ENCODE assay signal across 25 mouse cellular contexts in the genomic region with DNA sequence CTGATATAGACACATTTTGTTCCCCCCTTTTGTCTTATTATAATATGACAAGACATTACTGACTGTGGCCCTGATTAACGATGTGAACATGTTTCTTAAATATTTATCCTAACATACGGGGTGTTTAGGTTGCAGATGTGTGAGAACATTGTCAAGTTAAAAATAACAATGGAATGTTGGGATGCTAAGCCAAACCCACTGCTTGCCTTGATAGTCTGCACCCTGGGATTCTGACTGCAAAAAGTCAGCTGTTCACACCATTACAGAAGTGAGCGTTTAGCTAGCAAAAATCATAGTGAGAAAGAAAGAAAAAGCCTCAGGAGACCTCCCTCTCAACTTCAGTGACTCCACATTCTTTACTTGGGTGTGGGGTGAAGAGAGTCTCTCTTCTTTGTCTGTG. TPM values are rescaled to one million over a fixed set of nuclear protein-coding genes. Genes with fewer than 3 reads are reported as not detected.
"Had no signal": no experiment of that assay in that cellular context is flagged by ENCODE, and none has a peak within 500 bp of the region (broad histone marks: within the 10 kb centered on the region; RNA-seq: fewer than 3 reads in every experiment).

No protein-coding gene starts in this region.

- H3K4me1 ChIP-seq: midbrain, embryonic 12.5 days; midbrain, embryonic 15.5 days had no signal

- DNase-seq: kidney, adult 18-20 months; kidney, adult 9 months; kidney, postnatal 10 days; kidney, postnatal 36 days; layer of hippocampus, postnatal 36 days; liver, embryonic 13.5 days; thymus, postnatal 25 days had no signal

- H3K36me3 ChIP-seq: liver, embryonic 13.5 days; midbrain, embryonic 12.5 days; midbrain, embryonic 15.5 days; neural tube, embryonic 13.5 days had no signal

- ATAC-seq: intestine, embryonic 16.5 days; midbrain, embryonic 15.5 days had no signal

- H3K27me3 ChIP-seq: liver, embryonic 13.5 days; midbrain, embryonic 12.5 days; midbrain, embryonic 15.5 days; neural tube, embryonic 13.5 days had no signal

- H3K9ac ChIP-seq: liver, embryonic 13.5 days; midbrain, embryonic 12.5 days; midbrain, embryonic 15.5 days; neural tube, embryonic 13.5 days had no signal

- H3K27ac ChIP-seq: left cerebral cortex, adult 2 months; liver, embryonic 13.5 days; macrophage; midbrain, embryonic 12.5 days; midbrain, embryonic 15.5 days; neural tube, embryonic 13.5 days had no signal

- H3K9me3 ChIP-seq: liver, embryonic 13.5 days; midbrain, embryonic 12.5 days; midbrain, embryonic 15.5 days; neural tube, embryonic 13.5 days had no signal

- H3K4me2 ChIP-seq: liver, embryonic 13.5 days; midbrain, embryonic 12.5 days; midbrain, embryonic 15.5 days; neural tube, embryonic 13.5 days had no signal

- H3K4me3 ChIP-seq: left cerebral cortex, adult 2 months; liver, embryonic 13.5 days; midbrain, embryonic 12.5 days; midbrain, embryonic 15.5 days; neural tube, embryonic 13.5 days had no signal

RNA-seq across cellular contexts. Expression of a gene that starts 1.5 kb away (rescaled TPM):
- total RNA-seq: layer of hippocampus, adult 8-10 months; layer of hippocampus, postnatal 10 days; layer of hippocampus, postnatal 36 days; left cerebral cortex, adult 2 months; left cerebral cortex, postnatal 36 days; liver, adult 2 months; megakaryocyte, adult 5-6 weeks; neutrophil, adult 5-6 weeks had no signal
- polyA plus RNA-seq: intestine, embryonic 16.5 days; limb, embryonic 11.5 days; limb, embryonic 14.5 days; liver, adult 2 months; liver, embryonic 13.5 days; liver, embryonic 16.5 days; macrophage; midbrain, embryonic 12.5 days; midbrain, embryonic 15.5 days; neural tube, embryonic 13.5 days; small intestine, adult 2 months; spleen, adult 2 months; thymus, postnatal 0 days had no signal
